Mouse (Mus musculus): ENCODE measurements around the gene Rab36. TPM values are rescaled to one million over a fixed set of nuclear protein-coding genes. Genes with fewer than 3 reads are reported as not detected.
A peak's percentile ranks its signal among the peaks of the same experiment; 100 is the strongest.

Rab36 gene
- total RNA-seq, 2 experiments from 2014 or later: 28.8 to 30.6 TPM

DNA sequence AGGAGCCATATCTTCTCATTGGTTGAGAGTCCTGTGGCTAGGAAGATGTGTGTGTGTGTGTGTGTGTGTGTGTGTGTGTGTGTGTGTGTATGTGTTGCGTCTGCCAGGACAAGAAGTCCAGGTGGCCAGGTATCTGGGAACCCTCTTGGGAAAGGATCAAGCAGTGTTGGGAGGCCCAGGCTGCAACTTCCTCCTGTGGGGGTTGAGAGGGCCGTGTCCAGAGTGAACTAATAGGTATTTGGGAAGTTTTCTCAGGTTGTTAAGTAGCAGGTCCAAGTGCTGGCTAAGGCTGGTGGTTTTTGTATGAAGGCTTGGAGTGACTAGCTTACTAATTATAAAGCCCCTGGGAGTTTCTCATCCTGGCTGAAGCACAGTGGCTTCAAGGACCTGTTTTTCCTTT is 31.2 kb downstream of the Rab36 start:
- DNase-seq (ENCODE audit: low spot score in 2 of 2): no peak

DNA sequence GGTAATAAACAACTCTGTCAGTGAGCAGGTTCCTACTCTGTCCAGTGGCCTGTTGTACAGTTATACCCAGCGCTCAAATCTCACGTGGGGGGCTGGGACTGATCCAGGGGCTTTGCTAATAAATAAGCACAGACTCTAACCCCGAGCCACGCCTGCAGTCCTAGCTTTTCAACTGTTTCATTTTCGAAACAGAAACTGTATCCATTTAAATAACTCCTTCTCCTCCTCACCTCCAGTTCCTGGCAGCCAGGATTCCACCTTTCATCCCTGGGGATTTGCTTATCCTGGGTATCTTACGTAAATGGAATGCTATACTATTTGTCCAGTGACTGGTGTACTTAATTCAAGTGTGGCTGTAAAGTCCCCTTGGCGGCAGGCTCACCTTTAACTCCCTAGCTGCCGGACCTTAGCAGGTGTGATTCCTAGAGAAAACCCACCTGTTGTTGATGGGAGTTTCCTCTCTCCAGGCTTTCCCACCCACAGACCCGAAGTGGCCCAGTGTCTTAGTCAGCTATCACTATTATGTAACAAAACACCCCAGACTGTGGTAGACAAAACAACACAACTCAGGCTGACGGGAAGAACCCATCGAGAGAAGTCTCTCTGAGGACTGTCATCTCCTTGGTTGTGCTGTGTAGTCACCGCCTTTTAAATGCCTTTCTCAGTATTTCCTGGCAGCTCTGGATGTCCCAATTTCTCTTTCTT is 31.9 kb downstream of the Rab36 start:
- no peak for DNase-seq (ENCODE audit: low spot score in 2 of 2)

DNA sequence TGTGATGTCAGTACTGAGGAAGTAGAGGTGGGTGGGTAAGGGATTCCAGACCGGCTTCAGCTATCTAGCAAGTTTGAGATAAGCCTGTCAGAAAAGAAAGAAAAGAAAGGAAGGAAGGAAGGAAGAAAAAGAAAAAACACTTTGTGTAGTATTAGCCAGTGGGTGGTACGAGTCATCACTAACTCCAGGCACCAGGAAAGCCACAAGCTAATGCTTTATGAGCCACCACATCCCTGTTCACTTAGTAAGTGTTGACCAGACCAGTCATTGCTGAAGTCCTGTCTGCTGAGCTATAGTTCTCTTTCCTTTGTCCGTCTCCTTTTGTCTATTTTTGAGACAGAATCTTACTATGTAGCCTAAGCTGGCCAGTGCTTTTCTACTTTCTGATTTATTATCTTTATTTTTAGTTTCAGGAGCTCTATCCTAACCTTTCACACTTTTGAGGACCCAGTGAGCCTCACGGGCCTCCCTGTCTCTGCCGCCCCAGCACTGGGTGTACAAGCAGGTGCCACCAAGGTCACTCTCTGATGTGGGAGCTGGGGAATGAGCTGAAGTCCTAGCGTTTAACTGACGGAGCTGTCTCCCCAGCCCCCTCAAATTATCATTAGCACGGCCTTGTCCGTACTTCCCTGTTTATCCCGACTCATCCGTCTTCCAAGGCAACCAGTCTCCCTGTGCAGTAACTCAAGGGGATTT is 33.6 kb downstream of the Rab36 start:
- no peak for DNase-seq (ENCODE audit: low spot score in 2 of 2)

DNA sequence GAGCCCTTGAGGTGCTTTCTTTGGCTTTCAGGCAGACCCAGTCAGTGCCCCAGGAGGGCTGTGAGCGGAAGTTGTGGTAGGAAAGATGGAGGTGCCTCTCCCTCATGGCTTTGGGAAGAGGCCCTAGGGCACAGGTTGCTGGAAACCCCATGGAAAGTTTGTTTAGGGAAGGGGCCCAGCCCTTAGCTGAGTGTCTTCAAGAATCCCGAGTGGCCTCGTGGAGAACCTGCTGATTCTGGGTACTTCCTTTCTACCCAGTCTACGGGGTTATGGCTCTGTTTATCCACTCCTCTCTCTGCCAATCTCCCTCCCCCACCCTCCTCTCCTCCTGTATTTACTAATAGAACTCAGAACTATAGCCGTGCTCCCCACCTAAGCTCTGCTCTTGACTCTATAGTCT is 38.8 kb downstream of the Rab36 start:
- no peak for DNase-seq (ENCODE audit: low spot score in 2 of 2)

DNA sequence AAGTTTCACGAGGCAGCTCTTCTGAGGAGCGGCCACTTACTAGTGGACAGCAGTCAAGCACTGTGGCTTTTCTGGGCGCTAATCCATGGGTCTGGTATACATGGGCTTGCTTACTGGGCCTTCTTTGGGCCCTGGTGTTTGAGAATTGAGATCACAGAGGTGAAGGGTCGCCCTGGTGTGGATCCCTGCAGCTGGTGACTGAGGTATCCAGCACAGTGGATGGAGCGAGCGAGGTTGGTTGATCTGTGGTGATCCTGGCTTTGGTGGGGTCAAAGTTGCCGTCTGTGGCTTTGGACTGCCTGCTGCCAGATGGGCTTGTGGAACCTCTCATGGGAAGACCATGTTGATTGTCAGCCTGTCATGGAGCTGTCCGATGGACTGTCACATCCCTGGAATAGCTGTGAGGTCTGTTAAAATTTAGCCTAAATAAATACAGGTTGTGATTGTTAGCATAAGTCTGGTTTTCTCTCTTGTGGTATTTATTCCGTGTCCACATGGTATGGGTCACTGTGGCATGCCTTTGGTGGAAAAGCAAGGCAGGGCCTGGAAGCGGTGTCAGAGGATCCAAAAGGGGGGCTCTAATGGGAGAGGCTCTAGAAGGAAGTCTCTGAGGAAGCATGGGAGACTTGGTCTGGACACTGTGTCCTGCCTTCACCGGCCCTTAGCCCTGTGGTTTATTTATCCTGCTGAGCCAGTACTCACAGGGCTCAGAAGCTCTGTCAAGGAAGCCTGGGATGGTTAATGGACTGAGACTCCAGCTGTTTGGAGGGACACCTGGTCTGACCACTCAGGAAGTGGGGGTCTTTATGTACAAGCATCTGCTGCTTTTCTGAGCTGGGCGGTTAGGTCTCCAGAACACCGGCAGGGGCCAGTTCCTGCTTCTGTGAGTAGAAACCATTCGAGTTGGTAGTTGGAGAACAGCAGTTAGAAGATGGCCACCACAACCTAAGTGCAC is 41.6 kb downstream of the Rab36 start:
- DNase-seq (ENCODE audit: low spot score in 2 of 2): no peak

DNA sequence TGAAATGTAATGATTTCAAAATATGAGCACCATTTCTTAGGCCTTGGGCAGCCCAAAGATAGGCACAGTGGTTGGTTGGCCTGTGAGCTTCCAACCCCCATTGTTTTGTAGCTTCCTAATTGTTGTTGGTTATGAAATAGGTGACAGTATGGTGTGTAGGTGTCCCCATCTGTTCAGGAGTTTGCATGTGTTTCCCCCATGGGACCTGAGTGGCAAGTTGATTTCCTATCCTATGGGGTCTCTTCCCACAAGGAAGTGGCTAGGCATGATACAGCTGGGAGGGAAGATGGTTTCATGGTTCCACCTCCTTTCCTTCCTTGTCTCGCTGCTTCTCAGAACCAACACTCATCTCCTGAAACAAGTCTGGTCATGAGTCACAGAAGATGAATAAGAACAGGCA is 48.5 kb downstream of the Rab36 start:
- no peak for DNase-seq (ENCODE audit: low spot score in 2 of 2)

DNA sequence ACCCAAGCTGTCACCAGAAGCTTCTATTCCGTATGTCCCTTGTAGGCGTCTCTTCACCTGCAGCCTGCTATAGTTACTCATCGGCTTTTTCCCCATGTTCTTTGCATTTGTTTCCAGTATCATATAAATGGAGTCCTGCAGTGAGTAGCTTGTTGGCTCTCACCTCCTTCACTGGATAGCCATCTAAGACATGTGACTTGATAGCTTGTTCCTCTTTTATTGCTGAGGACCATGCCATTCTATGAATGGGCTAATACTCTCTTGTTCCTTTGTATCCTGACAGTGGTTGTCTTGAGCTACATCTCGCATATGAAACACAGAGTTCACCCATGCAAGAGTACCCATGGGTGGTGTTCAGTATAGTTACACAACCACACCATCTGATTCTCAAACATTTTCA is 51.6 kb downstream of the Rab36 start:
- DNase-seq (ENCODE audit: low spot score in 2 of 2): no peak

DNA sequence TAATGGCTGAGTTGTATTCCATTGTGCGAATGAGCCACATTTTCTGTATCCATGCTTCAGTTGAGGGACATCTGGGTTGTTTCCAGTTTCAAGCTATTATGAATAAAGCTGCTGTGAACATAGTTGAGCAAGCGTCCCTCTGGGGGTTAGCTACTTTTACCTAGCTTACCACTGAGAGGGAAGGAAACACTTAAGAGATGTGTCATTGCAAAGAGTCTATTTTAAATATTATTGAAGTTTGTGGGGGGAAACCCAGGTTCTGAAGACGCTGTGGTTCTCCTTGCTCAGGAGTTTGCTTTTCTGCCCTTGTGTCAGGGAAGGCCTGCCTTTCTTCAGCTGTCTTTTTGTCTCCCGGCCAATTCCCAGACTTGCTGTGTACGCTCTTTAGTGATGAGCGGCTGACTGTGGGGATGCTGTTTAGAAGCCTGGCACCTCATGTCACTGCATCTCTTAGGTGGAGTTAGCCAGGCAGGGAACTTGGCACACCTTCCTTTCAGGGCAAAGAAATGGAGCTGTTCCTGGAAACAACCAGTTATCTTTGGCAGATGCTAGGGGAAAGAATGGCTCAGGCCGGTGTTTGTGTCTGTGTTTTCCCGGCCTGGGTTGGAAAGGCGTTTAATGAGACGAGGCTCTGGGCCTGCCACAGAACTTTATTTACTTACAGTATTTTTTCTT is 54.8 kb downstream of the Rab36 start:
- peak in 1 of 2 experiments; percentile 39 for DNase-seq (ENCODE audit: low spot score in 2 of 2)

DNA sequence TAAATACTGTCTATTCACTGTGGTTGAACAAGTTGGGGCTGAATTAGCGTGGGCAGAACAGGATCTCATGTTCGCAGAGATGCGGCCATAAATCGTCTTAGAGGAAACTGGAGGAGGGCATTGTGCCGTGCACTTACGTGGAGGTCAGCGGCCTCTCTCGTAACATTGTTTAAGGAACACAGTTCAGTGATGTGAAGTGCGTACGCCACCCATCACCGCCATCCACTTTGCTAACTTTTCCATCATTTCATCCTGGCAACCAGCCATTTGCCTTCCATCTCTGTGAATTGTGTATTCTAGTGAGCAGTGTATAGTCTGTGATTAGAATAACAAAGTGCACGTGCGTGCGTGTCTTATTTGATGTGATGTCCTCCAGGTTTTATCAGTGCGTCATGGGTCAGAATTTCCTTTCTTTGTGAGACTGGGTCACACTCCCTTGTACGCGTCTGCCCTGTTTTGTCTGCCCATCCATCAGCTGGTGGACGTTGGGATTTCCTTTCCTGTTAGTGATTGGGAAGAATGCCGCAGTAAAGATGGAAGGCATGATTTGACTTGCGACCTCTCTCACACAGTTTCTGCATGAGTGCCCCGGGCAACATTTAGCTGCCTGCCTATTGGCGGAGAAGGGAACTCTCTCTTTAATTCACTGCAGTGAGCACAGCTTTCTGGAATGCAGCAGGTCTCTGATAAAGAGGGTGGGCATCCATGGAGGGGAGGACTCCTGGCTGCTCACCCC is 56.6 kb downstream of the Rab36 start:
- DNase-seq (ENCODE audit: low spot score in 2 of 2): no peak

DNA sequence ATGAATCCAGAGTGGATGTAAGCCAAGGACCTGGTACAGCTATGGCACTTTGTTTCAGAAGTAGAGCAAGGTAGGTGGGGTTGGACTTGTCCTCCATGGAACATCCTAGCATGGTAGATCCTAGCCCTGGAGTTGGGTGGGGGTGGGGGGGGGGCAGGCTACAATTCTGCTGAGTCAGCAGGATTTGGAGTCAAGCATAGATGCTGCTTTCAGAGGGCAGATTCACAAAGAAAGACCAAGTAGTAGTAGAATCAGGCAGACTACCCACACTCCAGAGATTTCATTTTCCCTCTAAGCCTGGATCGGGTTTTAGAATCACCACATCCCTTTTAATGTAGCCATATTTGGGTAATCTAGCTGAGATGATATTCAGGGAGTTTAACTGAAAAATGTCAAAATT is 57.5 kb downstream of the Rab36 start:
- DNase-seq (ENCODE audit: low spot score in 2 of 2): no peak

DNA sequence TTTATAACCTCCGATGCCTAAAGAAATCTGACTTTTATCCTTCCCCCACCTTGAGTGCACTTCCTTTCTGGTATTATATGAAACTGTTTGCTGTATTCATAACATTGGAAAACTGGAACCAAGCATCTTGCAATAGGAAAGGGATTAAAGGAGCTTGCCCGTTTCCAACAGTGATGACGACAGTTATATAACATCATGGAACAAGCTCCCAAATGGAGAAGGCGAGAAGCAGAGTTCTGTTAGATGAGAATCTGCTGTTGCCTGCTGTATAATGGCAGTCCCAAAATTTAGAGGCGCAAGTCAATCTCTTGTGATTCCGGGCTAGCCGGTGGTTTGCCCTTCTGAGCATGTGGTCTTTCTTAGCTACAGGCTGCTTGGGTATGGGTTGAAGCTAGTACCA is 58.4 kb downstream of the Rab36 start:
- DNase-seq (ENCODE audit: low spot score in 2 of 2): no peak

DNA sequence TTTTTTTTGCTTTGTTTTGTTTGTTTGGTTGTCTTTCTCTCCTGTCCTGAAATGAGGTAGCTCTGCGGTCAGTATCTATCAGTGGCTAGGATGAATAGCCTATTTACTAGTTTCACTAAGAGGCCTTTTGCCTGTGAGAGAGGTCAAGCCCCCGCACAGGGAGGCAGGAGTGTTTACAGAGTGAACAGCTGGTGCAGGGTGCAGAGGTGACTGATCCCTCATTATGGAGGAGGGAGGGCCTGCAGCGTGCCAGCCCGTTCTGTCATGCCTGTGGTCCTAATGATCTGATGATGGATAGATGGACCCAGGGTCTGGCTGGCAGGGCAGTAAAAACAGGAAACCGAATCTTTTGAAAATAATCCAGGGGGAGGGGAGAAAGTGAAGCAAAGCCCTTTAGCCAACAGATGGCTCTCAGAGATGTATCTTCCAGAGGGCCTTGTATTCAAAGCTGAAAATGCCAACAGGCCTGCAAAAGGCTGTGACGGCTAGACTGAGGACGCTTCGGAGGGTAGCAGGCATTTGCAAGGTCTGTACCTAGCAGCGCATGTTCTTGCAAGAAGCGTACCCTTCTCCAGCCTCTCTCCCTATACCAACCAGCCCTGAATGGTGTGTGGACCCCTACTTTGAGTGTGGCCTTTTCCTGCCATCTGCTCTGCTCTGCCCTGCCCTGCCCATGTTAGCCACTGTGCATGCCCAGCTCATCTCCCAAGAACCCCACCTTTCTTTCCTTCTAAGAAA is 61.8 kb downstream of the Rab36 start:
- DNase-seq (ENCODE audit: low spot score in 2 of 2): no peak

DNA sequence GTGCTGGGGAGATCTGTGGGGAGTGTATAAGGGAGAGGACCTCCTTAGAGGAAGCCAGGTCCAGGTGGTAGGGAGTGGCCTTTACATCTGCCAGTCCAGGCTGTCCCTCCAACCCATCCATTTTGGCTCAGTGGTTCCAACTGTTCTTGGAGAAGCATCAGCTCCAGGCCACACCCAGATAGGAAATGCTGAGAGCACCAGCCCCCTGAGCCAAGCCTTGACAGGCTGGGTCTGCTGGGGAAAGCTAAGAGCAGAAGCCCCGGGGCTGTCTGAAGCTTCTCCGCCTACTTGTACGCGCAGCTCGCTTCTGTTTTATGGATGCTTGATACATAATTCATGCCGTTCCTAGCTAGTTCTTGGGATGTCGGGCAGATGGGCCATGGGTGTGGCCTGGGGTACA is 63.4 kb downstream of the Rab36 start:
- DNase-seq (ENCODE audit: low spot score in 2 of 2): peak; percentile 56 to 69

DNA sequence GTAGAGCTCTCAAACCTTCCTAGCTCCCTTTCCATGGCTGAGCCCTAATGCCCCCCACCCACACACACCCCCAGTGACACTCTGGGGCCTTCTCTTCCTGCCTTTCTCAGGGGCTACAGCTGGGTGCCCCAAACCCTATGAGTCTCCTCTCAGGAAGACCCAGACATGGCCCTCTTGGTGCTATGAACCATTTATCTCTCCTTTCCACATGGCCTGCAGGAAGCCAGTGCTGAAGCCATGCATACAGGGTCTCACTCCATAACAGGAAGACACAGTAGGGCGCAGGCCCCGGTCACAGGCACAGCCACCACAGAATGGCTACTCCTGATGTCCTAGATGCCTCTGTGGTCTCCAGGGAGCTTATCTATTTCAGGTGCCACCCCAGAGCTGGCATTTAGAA is 66.6 kb downstream of the Rab36 start:
- DNase-seq (ENCODE audit: low spot score in 2 of 2): no peak

Other genes starting within 250 kb of the Rab36 start
- 100 to 1,000 TPM; 122 TPM for gene Gnaz, start 69.9 kb upstream of the Rab36 start, total RNA-seq (2021)
- 1 to 10 TPM; 1.3 to 1.4 TPM for gene Rsph14, start 4.5 kb upstream of the Rab36 start, total RNA-seq (2021)
- 10 to 100 TPM; 75.0 to 83.2 TPM for gene Bcr, start 23.5 kb downstream of the Rab36 start, total RNA-seq (2021)
- 10 to 100 TPM; 46.5 to 49.5 TPM for gene Specc1l, start 175.0 kb downstream of the Rab36 start, total RNA-seq (2021)

Data from layer of hippocampus, postnatal 14 days (tissue).